ENCODE assay signal across 24 mouse cellular contexts in the genomic region with DNA sequence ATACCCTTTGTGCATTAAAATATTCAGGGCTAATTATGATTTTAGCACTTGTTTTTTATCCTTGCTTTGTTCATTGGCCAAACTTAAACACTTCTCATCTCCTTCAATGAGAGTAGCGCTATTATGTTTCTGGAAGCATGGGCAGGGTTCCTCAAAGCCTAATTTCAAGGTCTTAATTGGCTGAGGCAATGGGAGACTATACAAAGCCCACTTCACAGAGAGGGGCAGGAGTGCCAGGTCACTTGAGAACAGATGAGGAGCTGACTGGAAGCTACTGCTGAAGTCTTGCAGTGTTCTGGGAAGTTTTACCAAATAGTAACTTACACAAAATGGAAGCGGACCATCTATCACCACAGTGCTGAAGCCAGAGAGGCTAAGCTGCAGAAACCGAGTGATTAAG.
DNase-seq lines count a peak whose midpoint lies in the region; ATAC-seq lines count a peak whose summit lies in the region.
"Had no signal": no experiment of that assay in that cellular context is flagged by ENCODE, and none has a peak within 500 bp of the region (broad histone marks: within the 10 kb centered on the region; RNA-seq: fewer than 3 reads in every experiment).

No protein-coding gene starts in this region.

- 52% methylated on average over 3 of the region's 3 CpGs for WGBS in forebrain, embryonic 11.5 days
- WGBS in forebrain, embryonic 14.5 days, result 11% methylated on average over 3 of the region's 3 CpGs
- WGBS in heart, embryonic 12.5 days, result 78% methylated on average over 3 of the region's 3 CpGs

- no peak overlapping the region for H3K27ac ChIP-seq in forebrain, embryonic 11.5 days (ENCODE audit: low read depth, low read length)
- H3K27ac ChIP-seq in forebrain, embryonic 14.5 days (ENCODE audit: low read depth, low read length), result peak overlapping the region; percentile 54
- H3K27ac ChIP-seq in heart, embryonic 12.5 days (ENCODE audit: poor library complexity, severe bottlenecking), result no peak overlapping the region
- H3K27ac ChIP-seq: embryonic facial prominence, embryonic 12.5 days; hindbrain, postnatal 0 days; kidney, embryonic 15.5 days; limb, embryonic 10.5 days; macrophage; midbrain, embryonic 10.5 days; neural tube, embryonic 15.5 days had no signal

- DNase-seq in left cerebral cortex, adult 11 months (ENCODE audit: low spot score), result peak; percentile 2
- DNase-seq in left cerebral cortex, postnatal 36 days (ENCODE audit: low spot score in 2 of 2), result no peak
- no peak for DNase-seq in forebrain, embryonic 11.5 days (ENCODE audit: low spot score)
- DNase-seq in forebrain, embryonic 14.5 days (ENCODE audit: low spot score), result peak; percentile 76
- peak; percentile 43 for DNase-seq in layer of hippocampus, adult 9-11 months
- DNase-seq in cerebellum, adult 9-11 months, result no peak
- DNase-seq: adrenal gland, adult 2 months; cerebellum, adult 11-12 months; cerebellum, postnatal 14 days; gastrocnemius, postnatal 25 days; heart, adult 18-20 months; kidney, postnatal 36 days; right cerebral cortex, postnatal 25 days; spleen, adult 18-20 months had no signal

- no peaks in the 10 kb centered on the region for H3K9me3 ChIP-seq in forebrain, embryonic 11.5 days (ENCODE audit: control insufficient read depth, low read length)
- no peaks in the 10 kb centered on the region for H3K9me3 ChIP-seq in forebrain, embryonic 14.5 days (replicated peaks; ENCODE audit: control insufficient read depth, low read length)
- no peaks in the 10 kb centered on the region for H3K9me3 ChIP-seq in heart, embryonic 12.5 days (replicated peaks)
- H3K9me3 ChIP-seq: kidney, embryonic 15.5 days; limb, embryonic 10.5 days; midbrain, embryonic 10.5 days; neural tube, embryonic 15.5 days had no signal

- intact Hi-C loops in left cerebral cortex, postnatal 36 days (cut with DNase I), result no loop called here

- no peak overlapping the region for H3K4me3 ChIP-seq in forebrain, embryonic 11.5 days (ENCODE audit: low read depth, low read length)
- no peak overlapping the region for H3K4me3 ChIP-seq in forebrain, embryonic 14.5 days (ENCODE audit: low read depth, low read length)
- no peak overlapping the region for H3K4me3 ChIP-seq in heart, embryonic 12.5 days
- H3K4me3 ChIP-seq: embryonic facial prominence, embryonic 12.5 days; kidney, embryonic 15.5 days; limb, embryonic 10.5 days; midbrain, embryonic 10.5 days; neural tube, embryonic 15.5 days had no signal

- H3K27me3 ChIP-seq in forebrain, embryonic 11.5 days (ENCODE audit: control insufficient read depth, insufficient read depth, low read length), result no peaks in the 10 kb centered on the region
- H3K27me3 ChIP-seq in forebrain, embryonic 14.5 days (replicated peaks; ENCODE audit: control insufficient read depth, insufficient read depth, low read length), result no peaks in the 10 kb centered on the region
- H3K27me3 ChIP-seq in heart, embryonic 12.5 days (replicated peaks), result no peaks in the 10 kb centered on the region
- H3K27me3 ChIP-seq: embryonic facial prominence, embryonic 12.5 days; kidney, embryonic 15.5 days; neural tube, embryonic 15.5 days had no signal

- 0 out of 2 replicates have a peak, but pooled peaks cover 1% of the 10 kb centered on the region for H3K4me1 ChIP-seq in forebrain, embryonic 11.5 days (replicated peaks; ENCODE audit: control insufficient read depth, insufficient read depth, low read length)
- peaks cover 2% of the 10 kb centered on the region; the same call in 1 of the 2 replicates for H3K4me1 ChIP-seq in forebrain, embryonic 14.5 days (ENCODE audit: control insufficient read depth, insufficient read depth, low read length)
- no peaks in the 10 kb centered on the region; the same call in 1 of the 2 replicates for H3K4me1 ChIP-seq in heart, embryonic 12.5 days (replicated peaks)
- H3K4me1 ChIP-seq: embryonic facial prominence, embryonic 12.5 days; kidney, embryonic 15.5 days; limb, embryonic 10.5 days; midbrain, embryonic 10.5 days; neural tube, embryonic 15.5 days had no signal

- H3K36me3 ChIP-seq in forebrain, embryonic 11.5 days (ENCODE audit: control insufficient read depth, insufficient read depth, low read length), result no peaks in the 10 kb centered on the region
- no peaks in the 10 kb centered on the region for H3K36me3 ChIP-seq in forebrain, embryonic 14.5 days (ENCODE audit: control insufficient read depth, insufficient read depth, low read length)
- H3K36me3 ChIP-seq in heart, embryonic 12.5 days, result no peaks in the 10 kb centered on the region
- H3K36me3 ChIP-seq: embryonic facial prominence, embryonic 12.5 days; kidney, embryonic 15.5 days; limb, embryonic 10.5 days; midbrain, embryonic 10.5 days; neural tube, embryonic 15.5 days had no signal

- H3K4me2 ChIP-seq in forebrain, embryonic 11.5 days (ENCODE audit: low read depth, low read length, severe bottlenecking), result no peak overlapping the region
- no peak overlapping the region for H3K4me2 ChIP-seq in forebrain, embryonic 14.5 days (ENCODE audit: low read length)
- no peak overlapping the region for H3K4me2 ChIP-seq in heart, embryonic 12.5 days
- H3K4me2 ChIP-seq: embryonic facial prominence, embryonic 12.5 days; kidney, embryonic 15.5 days; neural tube, embryonic 15.5 days had no signal

- H3K9ac ChIP-seq in forebrain, embryonic 11.5 days (ENCODE audit: low read length), result no peak overlapping the region
- no peak overlapping the region for H3K9ac ChIP-seq in forebrain, embryonic 14.5 days (ENCODE audit: low read length)
- H3K9ac ChIP-seq in heart, embryonic 12.5 days, result no peak overlapping the region
- H3K9ac ChIP-seq: embryonic facial prominence, embryonic 12.5 days; kidney, embryonic 15.5 days; neural tube, embryonic 15.5 days had no signal

- ATAC-seq in forebrain, embryonic 11.5 days (replicated peaks; ENCODE audit: low FRiP score), result peak; percentile 93
- ATAC-seq in forebrain, embryonic 14.5 days, result peak; percentile 93
- no peak for ATAC-seq in heart, embryonic 12.5 days (ENCODE audit: insufficient number of reproducible peaks, low FRiP score)
- ATAC-seq in inflammation-experienced regulatory T-cells, adult 6 months, result no peak
- ATAC-seq: hindbrain, postnatal 0 days; intestine, postnatal 0 days had no signal

Comparison
In these comparisons a context has a peak if more than half of its experiments do, and no peak if none do; other contexts are left out.
1. DNase-seq: peak in left cerebral cortex, adult 11 months (single experiment), forebrain, embryonic 14.5 days (single experiment) and layer of hippocampus, adult 9-11 months (single experiment); none in left cerebral cortex, postnatal 36 days (0 of 2), forebrain, embryonic 11.5 days (single experiment) and cerebellum, adult 9-11 months (single experiment).
2. ATAC-seq: peak in forebrain, embryonic 11.5 days (single experiment) and forebrain, embryonic 14.5 days (single experiment); none in heart, embryonic 12.5 days (single experiment) and inflammation-experienced regulatory T-cells, adult 6 months (single experiment).